Mouse (Mus musculus) hindbrain, postnatal 0 days (tissue): Measurements from ENCODE around the gene Tppp3. TPM values are rescaled to one million over a fixed set of nuclear protein-coding genes. Genes with fewer than 3 reads are reported as not detected.

Experiments
- ATAC-seq: fragments of 200-750 bp; cut with Nextera tagmentation; 2 replicates; pipeline ENCODE4 v1.8.0; 2017; ENCODE audit warnings: mild to moderate bottlenecking, moderate TSS enrichment, moderate library complexity
- DNase-seq: peaks from one replicate; pipeline ENCODE4 v3.0.0-alpha.2; 2015; ENCODE audit warnings: low spot score
- H3K27ac ChIP-seq: fragments of 300-500 bp; sonication (generic); 2 replicates; pipeline ENCODE4 v1.5.1; 2014; ENCODE audit warnings: mild to moderate bottlenecking
- H3K27me3 ChIP-seq: fragments of 300-500 bp; sonication (generic); 2 replicates; pipeline ENCODE4 v1.6.1; 2014; ENCODE audit warnings: low read length, mixed read lengths; ENCODE audit not compliant: insufficient read depth
- H3K36me3 ChIP-seq: fragments of 300-500 bp; sonication (generic); 2 replicates; pipeline ENCODE4 v1.6.1; 2014; ENCODE audit warnings: low read length, mixed read lengths; ENCODE audit not compliant: insufficient read depth
- H3K4me1 ChIP-seq: fragments of 300-500 bp; sonication (generic); 2 replicates; pipeline ENCODE4 v1.6.1; 2014; ENCODE audit warnings: antibody characterized with exemption, low read length, mixed read lengths; ENCODE audit not compliant: insufficient read depth
- H3K4me2 ChIP-seq: fragments of 300-500 bp; sonication (generic); 2 replicates; pipeline ENCODE4 v1.6.1; 2014; ENCODE audit warnings: low read depth, mild to moderate bottlenecking, low read length, moderate library complexity, mixed read lengths
- H3K4me3 ChIP-seq: fragments of 300-500 bp; sonication (generic); 2 replicates; pipeline ENCODE4 v1.5.1; 2014; ENCODE audit warnings: low read length
- H3K9ac ChIP-seq: fragments of 300-500 bp; sonication (generic); replicated peaks from 2 replicates; pipeline ENCODE4 v1.6.1; 2014; ENCODE audit warnings: mild to moderate bottlenecking, low read length, moderate library complexity, mixed read lengths
- H3K9me3 ChIP-seq: fragments of 300-500 bp; sonication (generic); 2 replicates; pipeline ENCODE4 v1.6.1; 2016; ENCODE audit warnings: low read length, mixed read lengths
- CTCF ChIP-seq: IDR thresholded peaks from 2 replicates; pipeline ENCODE4 v1.5.1; 2016; ENCODE audit warnings: antibody characterized with exemption, control low read depth, low read depth
- WGBS: fragments of 180-500 bp; shearing (Covaris S2); extraction: QIAGEN DNeasy Blood & Tissue Kit; methylation state at CpG from one replicate; pipeline ENCODE4 v1.1.7; 2014; 5-methylcytosine and 5-hydroxymethylcytosine counted together
- polyA plus RNA-seq: library from polyadenylated mRNA; unstranded; fragments of >200 nt; fragmentation: Nextera tagmentation; extraction: Ambion mirVana; gene quantifications from 2 replicates; pipeline ENCODE4 v1.2.1, GENCODE M21; 2015
- total RNA-seq: library from RNA; depleted of rRNA; stranded (reverse); fragments of >200 nt; gene quantifications from 2 replicates; pipeline ENCODE4 v1.2.3, GENCODE M21; 2014

Tppp3 gene
- total and polyA plus RNA-seq, 2 experiments from 2014 or later: 108 to 197 TPM

GRCm38 (mm10) chr8:105488082-105488481 lies 16.8 kb upstream of the Tppp3 start:
- Histone ChIP-seq H3K4me3 (no peak overlapping the region), H3K27me3 (no peaks in the 10 kb centered on the region), H3K36me3 (0 out of 2 replicates have a peak, but pooled peaks cover 3% of the 10 kb centered on the region), H3K9ac (no peak overlapping the region), H3K4me2 (no peak overlapping the region), H3K9me3 (no peaks in the 10 kb centered on the region), H3K27ac (no peak overlapping the region), H3K4me1 (no peaks in the 10 kb centered on the region)
- 79% methylated on average over 3 of the region's 3 CpGs for WGBS
- ATAC-seq (no peak), DNase-seq (no peak)
- TF ChIP-seq CTCF: no peak

GRCm38 (mm10) chr8:105484392-105484791 lies 13.1 kb upstream of the Tppp3 start:
- peak; percentile 33; the same call in 1 of the 2 replicates for ATAC-seq
- 42% methylated on average over 2 of the region's 2 CpGs for WGBS
- Histone ChIP-seq H3K27me3 (no peaks in the 10 kb centered on the region), H3K36me3 (0 out of 2 replicates have a peak, but pooled peaks cover 3% of the 10 kb centered on the region), H3K4me2 (no peak overlapping the region), H3K9ac (no peak overlapping the region), H3K27ac (no peak overlapping the region), H3K9me3 (no peaks in the 10 kb centered on the region), H3K4me3 (no peak overlapping the region), H3K4me1 (no peaks in the 10 kb centered on the region)
- TF ChIP-seq CTCF: peak; percentile 79
- DNase-seq: peak; percentile 76

- H3K9me3 ChIP-seq: no peaks in the 10 kb centered on the region
- H3K4me1 ChIP-seq: no peaks in the 10 kb centered on the region
- ATAC-seq: no peak; the same call in 1 of the 2 replicates
- 0 out of 2 replicates have a peak, but pooled peaks cover 3% of the 10 kb centered on the region for H3K36me3 ChIP-seq
- TF ChIP-seq CTCF: no peak
- no peak overlapping the region for H3K27ac ChIP-seq
- WGBS: 47% methylated on average over 3 of the region's 3 CpGs
- H3K4me2 ChIP-seq: no peak overlapping the region
- H3K27me3 ChIP-seq: no peaks in the 10 kb centered on the region
- no peak overlapping the region for H3K4me3 ChIP-seq
- no peak overlapping the region for H3K9ac ChIP-seq
- DNase-seq: no peak
These were observed 12.7 kb upstream of the Tppp3 start for GRCm38 (mm10) chr8:105484030-105484368.

- Histone ChIP-seq H3K27me3 (no peaks in the 10 kb centered on the region), H3K4me1 (no peaks in the 10 kb centered on the region), H3K4me3 (no peak overlapping the region), H3K36me3 (0 out of 2 replicates have a peak, but pooled peaks cover 3% of the 10 kb centered on the region), H3K4me2 (no peak overlapping the region), H3K9me3 (no peaks in the 10 kb centered on the region), H3K27ac (no peak overlapping the region), H3K9ac (no peak overlapping the region)
- DNase-seq (peak; percentile 62), ATAC-seq (peak; percentile 74)
- peak; percentile 83 for TF ChIP-seq CTCF
- 40% methylated on average over 14 of the region's 14 CpGs for WGBS
These were observed 12.1 kb upstream of the Tppp3 start for GRCm38 (mm10) chr8:105483212-105484029.

- 0 out of 2 replicates have a peak, but pooled peaks cover 3% of the 10 kb centered on the region for H3K36me3 ChIP-seq
- H3K9me3 ChIP-seq: no peaks in the 10 kb centered on the region
- no peaks in the 10 kb centered on the region for H3K4me1 ChIP-seq
- no peak for TF ChIP-seq CTCF
- no peak overlapping the region for H3K9ac ChIP-seq
- no peak for ATAC-seq
- H3K4me2 ChIP-seq: no peak overlapping the region
- no peak overlapping the region for H3K4me3 ChIP-seq
- no peak for DNase-seq
- no peak overlapping the region for H3K27ac ChIP-seq
- 85% methylated on average over 8 of the region's 8 CpGs for WGBS
- H3K27me3 ChIP-seq: no peaks in the 10 kb centered on the region
These were observed 10.8 kb upstream of the Tppp3 start for GRCm38 (mm10) chr8:105482123-105482522.

- peak; percentile 70 for DNase-seq
These were observed 10.1 kb upstream of the Tppp3 start for GRCm38 (mm10) chr8:105481453-105481852.

GRCm38 (mm10) chr8:105481013-105481412 lies 9.7 kb upstream of the Tppp3 start:
- H3K27me3 ChIP-seq: no peaks in the 10 kb centered on the region
- H3K36me3 ChIP-seq: peaks cover 6% of the 10 kb centered on the region; the same call in 1 of the 2 replicates

More at GRCm38 (mm10) chr8:105481453-105481852, 10.1 kb upstream of the Tppp3 start:
- Histone ChIP-seq H3K4me3 (no peak overlapping the region), H3K9me3 (no peaks in the 10 kb centered on the region), H3K9ac (no peak overlapping the region), H3K4me2 (no peak overlapping the region), H3K4me1 (no peaks in the 10 kb centered on the region), H3K27me3 (no peaks in the 10 kb centered on the region), H3K36me3 (0 out of 2 replicates have a peak, but pooled peaks cover 3% of the 10 kb centered on the region), H3K27ac (no peak overlapping the region)
- ATAC-seq: no peak
- 77% methylated on average over 6 of the region's 6 CpGs for WGBS
- peak; percentile 76 for TF ChIP-seq CTCF

More at GRCm38 (mm10) chr8:105481013-105481412, 9.7 kb upstream of the Tppp3 start:
- WGBS: 35% methylated on average over 2 of the region's 2 CpGs
- no peak overlapping the region for H3K9ac ChIP-seq
- H3K4me2 ChIP-seq: no peak overlapping the region
- no peak for TF ChIP-seq CTCF
- H3K9me3 ChIP-seq: no peaks in the 10 kb centered on the region
- no peak overlapping the region for H3K4me3 ChIP-seq
- DNase-seq: no peak
- ATAC-seq: no peak
- no peak overlapping the region for H3K27ac ChIP-seq
- no peaks in the 10 kb centered on the region for H3K4me1 ChIP-seq
